Mouse (Mus musculus): ENCODE measurements around the gene H2al1b.
A peak's percentile ranks its signal among the peaks of the same experiment; 100 is the strongest.
"Not testable (repeated sequence)": the region's sequence is repeated elsewhere in the genome, so short reads cannot be mapped to it uniquely, and the experiment has no call there.

Gene H2al1b

GRCm38 (mm10) chrX:11302132-11302531, at the start of gene H2al1b:
Gene H2al1b (plus strand): TSS chrX:11302432.
- DNase-seq (ENCODE audit: low spot score), result not testable (repeated sequence)

DNA sequence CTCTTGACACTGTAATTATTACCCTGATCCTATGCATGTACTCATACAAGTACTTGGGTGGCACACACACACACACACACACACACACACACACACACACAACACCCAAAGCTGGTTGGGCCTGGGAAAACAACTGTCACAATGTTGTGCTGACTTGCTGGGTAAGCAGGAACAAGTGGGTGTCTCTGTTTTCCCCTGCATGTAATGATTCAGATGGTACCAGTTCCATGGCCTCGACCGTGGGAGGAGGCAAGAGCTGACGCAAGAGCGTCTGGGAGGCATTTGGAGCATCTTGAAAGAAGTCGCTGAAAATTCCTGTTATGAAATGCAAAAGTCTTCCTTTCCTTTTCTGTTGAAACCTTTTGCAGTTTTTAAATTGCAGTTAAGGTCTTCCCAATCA, 48.2 kb upstream of the H2al1b start:
- no peak for DNase-seq (ENCODE audit: low spot score)

GRCm38 (mm10) chrX:11254521-11255207, 47.6 kb upstream of the H2al1b start:
- DNase-seq (ENCODE audit: low spot score), result no peak

GRCm38 (mm10) chrX:11255564-11256360, 46.5 kb upstream of the H2al1b start:
- no peak for DNase-seq (ENCODE audit: low spot score)

GRCm38 (mm10) chrX:11264918-11265317, 37.3 kb upstream of the H2al1b start:
- DNase-seq (ENCODE audit: low spot score), result no peak

DNA sequence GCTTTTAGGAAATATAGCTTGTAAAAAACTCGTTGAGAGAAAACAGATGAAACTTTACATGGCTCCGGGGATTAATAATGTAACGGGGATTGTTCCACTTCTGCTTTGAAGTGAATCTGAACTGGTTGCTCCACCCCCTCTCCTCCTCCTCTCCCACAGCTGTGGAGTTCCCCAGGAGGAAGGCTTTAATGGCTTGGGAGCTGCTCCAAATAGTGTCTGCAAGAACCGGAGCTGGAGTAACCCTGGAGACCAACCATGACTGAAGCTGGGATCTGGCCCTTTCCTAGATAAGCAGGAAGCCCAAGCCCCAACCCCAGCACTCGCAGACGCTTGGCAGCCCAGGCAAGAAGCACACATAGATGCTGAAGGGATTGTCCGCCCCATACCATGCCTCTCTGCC, 34.4 kb upstream of the H2al1b start:
- DNase-seq (ENCODE audit: low spot score), result no peak

GRCm38 (mm10) chrX:11269074-11269473, 33.2 kb upstream of the H2al1b start:
- DNase-seq (ENCODE audit: low spot score), result no peak

DNA sequence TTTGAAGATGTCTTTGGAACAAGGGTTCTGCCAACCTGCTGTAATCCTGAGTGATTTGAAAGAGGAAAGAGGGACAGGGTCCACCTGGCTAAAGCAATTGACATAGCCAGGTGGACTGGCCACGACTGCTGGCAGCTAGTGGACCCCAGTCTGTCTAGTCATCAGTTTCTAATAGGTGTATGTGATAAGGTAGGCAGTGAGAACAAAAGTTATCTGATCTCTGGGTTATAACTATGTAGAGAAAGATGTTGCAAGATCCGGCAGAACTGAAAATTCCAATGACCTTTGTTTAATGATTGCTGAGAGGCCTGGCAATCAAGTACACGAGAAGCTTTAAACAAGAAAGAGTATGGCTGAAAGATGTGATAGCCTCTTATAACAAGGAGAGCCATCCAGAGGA, 29.0 kb upstream of the H2al1b start:
- no peak for DNase-seq (ENCODE audit: low spot score)

GRCm38 (mm10) chrX:11277083-11277482, 25.1 kb upstream of the H2al1b start:
- no peak for DNase-seq (ENCODE audit: low spot score)

GRCm38 (mm10) chrX:11280741-11281140, 21.5 kb upstream of the H2al1b start:
- no peak for DNase-seq (ENCODE audit: low spot score)

DNA sequence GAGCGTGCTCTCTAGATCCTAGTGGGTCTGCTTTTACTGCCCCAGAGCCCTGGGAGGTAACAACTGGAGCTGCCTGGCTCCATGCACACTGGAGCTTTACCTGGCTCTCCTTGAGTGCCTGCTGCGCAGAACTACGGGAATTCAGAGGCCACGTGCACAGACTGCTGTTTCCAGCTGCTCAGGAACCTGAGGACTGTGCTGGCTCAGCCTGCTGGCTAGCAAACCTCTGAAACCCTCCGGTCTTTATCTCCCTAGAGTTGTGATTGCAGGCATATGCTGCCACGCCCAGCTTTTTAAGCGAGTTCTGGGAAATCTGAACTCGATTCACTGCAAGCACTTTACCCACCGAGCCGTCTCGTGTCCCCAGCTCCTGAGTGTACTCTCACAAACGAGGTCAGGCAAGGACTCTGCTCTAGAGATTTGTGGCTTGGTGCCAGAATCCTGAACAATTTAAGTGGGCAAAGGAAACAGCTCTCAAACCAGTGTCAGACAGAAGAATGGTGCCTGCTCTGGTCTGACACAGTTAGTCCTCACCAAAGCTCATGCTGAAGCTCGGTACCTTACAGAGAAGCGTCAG, 13.8 kb upstream of the H2al1b start:
- no peak for DNase-seq (ENCODE audit: low spot score)

DNA sequence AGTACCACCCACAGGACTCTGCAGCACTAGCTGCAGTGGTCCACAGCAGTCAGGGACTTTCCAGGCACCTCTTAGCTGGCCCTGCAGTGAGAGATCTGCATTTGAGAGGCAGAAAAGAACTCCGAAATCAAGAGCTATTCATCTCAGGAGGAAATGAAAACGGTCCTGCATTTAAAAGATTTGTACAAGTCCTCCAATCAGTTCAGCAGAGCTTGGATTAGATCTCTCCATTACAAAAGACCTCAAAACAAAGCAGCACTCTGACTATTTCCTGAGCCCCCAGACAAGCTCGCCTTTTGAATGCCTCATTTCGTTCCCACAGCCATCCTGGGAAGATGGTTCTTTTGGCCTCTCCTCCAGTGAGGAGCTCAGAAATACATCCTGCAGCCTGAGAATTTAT, 13.0 kb upstream of the H2al1b start:
- DNase-seq (ENCODE audit: low spot score), result no peak

DNA sequence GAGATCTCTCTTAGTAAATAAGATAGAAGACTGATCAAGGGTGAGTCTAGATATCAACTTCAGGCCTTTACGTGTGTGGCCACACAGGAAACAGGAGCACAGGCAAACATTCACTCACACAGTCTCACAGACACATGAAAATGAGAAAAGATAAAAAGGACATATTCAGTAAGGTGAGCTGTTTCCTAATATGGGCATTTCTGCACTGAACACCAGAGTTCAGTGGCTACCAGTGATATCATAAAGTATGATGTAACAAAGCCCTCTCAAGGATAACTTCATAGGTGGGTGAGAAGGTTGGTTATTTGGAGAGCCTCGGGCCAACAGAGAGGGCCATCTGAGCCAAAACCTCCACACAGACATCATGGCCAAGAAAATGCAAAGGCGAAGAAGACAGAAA, 3.3 kb upstream of the H2al1b start, which contains the start of gene H2al1a:
TSS of gene H2al1a (plus strand) at position 301 of the 400 bp plus-strand sequence.
- DNase-seq (ENCODE audit: low spot score), result not testable (repeated sequence)

DNA sequence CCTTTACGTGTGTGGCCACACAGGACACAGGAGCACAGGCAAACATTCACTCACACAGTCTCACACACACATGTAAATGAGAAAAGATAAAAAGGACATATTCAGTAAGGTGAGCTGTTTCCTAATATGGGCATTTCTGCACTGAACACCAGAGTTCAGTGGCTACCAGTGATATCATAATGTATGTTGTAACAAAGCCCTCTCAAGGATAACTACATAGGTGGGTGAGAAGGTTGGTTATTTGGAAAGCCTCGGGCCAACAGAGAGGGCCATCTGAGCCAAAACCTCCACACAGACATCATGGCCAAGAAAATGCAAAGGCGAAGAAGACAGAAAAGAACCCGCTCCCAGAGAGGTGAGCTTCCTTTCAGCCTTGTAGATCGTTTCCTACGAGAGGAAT, 3.1 kb downstream of the H2al1b start, which contains the start of gene H2al1c:
TSS of gene H2al1c (plus strand) at position 301 of the 400 bp plus-strand sequence.
- DNase-seq (ENCODE audit: low spot score), result not testable (repeated sequence)

DNA sequence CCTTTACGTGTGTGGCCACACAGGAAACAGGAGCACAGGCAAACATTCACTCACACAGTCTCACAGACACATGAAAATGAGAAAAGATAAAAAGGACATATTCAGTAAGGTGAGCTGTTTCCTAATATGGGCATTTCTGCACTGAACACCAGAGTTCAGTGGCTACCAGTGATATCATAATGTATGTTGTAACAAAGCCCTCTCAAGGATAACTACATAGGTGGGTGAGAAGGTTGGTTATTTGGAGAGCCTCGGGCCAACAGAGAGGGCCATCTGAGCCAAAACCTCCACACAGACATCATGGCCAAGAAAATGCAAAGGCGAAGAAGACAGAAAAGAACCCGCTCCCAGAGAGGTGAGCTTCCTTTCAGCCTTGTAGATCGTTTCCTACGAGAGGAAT, 6.3 kb downstream of the H2al1b start, which contains the start of gene H2al1d:
TSS of gene H2al1d (plus strand) at position 301 of the 400 bp plus-strand sequence.
- DNase-seq (ENCODE audit: low spot score), result not testable (repeated sequence)

- DNase-seq (ENCODE audit: low spot score), result not testable (repeated sequence)
These were observed 9.4 kb downstream of the H2al1b start, which contains the start of gene H2al1e for GRCm38 (mm10) chrX:11311634-11312033. Gene H2al1e (plus strand): TSS chrX:11311934.

GRCm38 (mm10) chrX:11314858-11315257, 12.6 kb downstream of the H2al1b start, which contains the start of gene H2al1f:
Gene H2al1f (plus strand): TSS chrX:11315158.
- not testable (repeated sequence) for DNase-seq (ENCODE audit: low spot score)

GRCm38 (mm10) chrX:11317956-11318355, 15.7 kb downstream of the H2al1b start, which contains the start of gene H2al1g:
Gene H2al1g (plus strand): TSS chrX:11318256.
- not testable (repeated sequence) for DNase-seq (ENCODE audit: low spot score)

GRCm38 (mm10) chrX:11321192-11321591, 19.0 kb downstream of the H2al1b start, which contains the start of gene H2al1h:
Gene H2al1h (plus strand): TSS chrX:11321492.
- DNase-seq (ENCODE audit: low spot score), result not testable (repeated sequence)

- not testable (repeated sequence) for DNase-seq (ENCODE audit: low spot score)
These were observed 22.1 kb downstream of the H2al1b start, which contains the start of gene H2al1i for GRCm38 (mm10) chrX:11324359-11324758. Gene H2al1i (plus strand): TSS chrX:11324659.

DNA sequence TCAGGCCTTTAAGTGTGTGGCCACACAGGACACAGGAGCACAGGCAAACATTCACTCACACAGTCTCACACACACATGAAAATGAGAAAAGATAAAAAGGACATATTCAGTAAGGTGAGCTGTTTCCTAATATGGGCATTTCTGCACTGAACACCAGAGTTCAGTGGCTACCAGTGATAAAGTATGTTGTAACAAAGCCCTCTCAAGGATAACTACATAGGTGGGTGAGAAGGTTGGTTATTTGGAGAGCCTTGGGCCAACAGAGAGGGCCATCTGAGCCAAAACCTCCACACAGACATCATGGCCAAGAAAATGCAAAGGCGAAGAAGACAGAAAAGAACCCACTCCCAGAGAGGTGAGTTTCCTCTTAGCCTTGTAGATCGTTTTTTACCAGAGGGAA, 25.3 kb downstream of the H2al1b start, which contains the start of gene H2al1j:
TSS of gene H2al1j (plus strand) at position 301 of the 400 bp plus-strand sequence.
- DNase-seq (ENCODE audit: low spot score), result not testable (repeated sequence)

DNA sequence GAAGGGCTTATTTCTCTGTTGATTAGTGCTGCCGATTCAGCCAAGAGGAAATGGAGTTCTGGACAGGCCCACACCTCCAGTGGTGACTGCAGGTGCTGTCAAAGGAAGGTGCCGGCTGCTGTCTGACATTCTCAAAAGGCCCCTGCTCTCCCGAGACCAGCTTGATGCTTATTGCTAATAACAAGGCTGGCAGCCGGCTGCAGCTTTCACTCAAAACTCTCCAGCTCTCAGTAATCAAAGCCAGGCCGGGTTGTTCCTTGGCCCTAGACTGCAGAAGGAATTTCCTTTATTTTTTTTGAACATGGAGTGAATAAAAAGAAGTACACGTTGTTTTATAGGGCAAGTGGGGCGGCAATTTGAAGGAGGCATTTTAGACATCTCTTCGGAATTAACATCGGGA, 43.5 kb downstream of the H2al1b start:
- DNase-seq (ENCODE audit: low spot score), result peak; percentile 15
